Mouse (Mus musculus) left cerebral cortex, postnatal 4 days (tissue): ENCODE measurements at regions not wholly inside any gene's neighbourhood (a gene's known extent, or its start where the extent isn't known, plus 50 kb on each side); places are given as distances from the start of the nearest gene placed in this dataset.
"Not testable (repeated sequence)": the region's sequence is repeated elsewhere in the genome, so short reads cannot be mapped to it uniquely, and the experiment has no call there.

Experiments used
- DNase-seq: peaks from one replicate; pipeline ENCODE4 v3.0.0-alpha.2; 2022
- intact Hi-C: fragments of 180-260 bp; cut with DNase I; formaldehyde crosslinking; loops from one replicate; pipeline ENCODE4 v1.15.1; 2025

DNA sequence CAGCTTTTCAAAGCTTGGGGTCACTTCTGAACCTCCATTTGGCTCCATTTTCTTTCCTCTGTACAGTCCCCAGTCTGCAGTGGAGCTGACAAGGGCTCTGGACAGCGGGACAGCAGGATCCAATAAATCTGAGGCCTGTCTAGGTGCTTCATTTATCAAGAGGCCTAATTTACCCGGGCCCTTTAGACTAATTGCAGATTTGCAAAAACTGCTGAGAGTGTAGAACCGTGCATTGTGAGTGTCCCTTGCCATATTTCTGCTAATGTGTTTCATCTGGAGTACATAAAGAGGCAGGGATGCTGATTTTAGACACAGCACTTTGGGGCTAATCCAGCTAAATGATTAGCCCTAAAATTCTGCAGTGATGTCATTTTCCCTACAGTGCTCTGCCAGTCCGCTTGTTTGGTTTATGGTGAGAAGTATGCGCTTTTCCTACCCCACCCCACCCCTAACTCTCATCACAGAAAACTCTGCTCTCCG lies 523.1 kb downstream of the Bnc2 start:
- DNase-seq = no peak
- intact Hi-C loops = no loop called here

DNA sequence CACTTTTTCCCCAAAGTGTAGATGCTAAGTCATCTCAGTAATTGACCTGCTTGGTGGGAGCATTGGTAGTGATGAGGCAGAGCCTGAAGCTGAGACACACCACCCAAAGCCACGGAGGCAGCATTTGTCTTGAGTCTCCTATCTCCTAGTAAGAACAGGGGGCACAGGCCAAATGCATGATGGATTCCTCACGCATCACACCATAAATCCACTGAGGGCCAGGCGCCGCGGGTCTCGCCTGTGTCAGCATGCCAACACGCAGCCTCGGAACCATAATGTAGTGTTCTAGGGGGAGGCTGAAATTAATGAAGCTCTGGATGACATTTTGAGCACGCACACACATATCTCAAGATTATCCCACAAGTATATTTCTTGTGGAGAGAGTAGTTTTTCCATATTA lies 521.5 kb downstream of the Bnc2 start:
- intact Hi-C loops = no loop called here
- DNase-seq = no peak

DNA sequence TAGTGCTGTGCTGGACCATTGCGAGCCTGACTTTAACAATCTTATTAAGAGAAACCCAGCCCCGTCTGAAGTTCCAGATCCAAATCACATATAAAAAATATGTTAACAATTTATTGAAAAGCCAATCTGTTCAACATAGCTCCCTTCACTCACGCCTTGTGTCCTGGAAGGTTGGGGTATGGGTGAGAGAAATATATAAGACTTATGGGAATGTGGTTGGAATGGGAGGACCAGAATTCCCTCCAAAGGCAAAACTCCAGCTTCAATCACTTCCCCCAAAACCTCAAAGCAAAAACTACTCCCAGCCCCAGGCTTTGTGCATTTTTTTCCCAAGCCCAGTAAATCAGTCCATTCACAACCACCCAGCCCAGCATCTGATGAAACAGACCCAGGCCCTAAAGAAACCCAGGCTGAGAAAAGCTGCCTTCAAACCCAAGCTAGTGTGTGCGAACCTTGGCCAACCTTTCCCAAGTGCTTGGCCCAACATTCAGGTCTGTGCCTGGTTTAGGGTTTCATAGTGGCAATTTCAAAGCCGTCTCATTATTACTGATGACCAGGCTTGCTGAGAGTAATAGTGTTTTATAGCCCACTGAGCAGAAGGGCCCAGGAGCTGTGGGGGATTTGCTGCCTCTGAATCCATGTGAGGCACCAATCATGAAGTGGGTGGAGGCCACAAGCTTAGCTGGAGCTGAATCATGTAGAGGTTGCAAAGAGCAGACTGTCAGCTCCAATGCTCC lies 517.0 kb downstream of the Bnc2 start:
- intact Hi-C loops = no loop called here
- DNase-seq = no peak

DNA sequence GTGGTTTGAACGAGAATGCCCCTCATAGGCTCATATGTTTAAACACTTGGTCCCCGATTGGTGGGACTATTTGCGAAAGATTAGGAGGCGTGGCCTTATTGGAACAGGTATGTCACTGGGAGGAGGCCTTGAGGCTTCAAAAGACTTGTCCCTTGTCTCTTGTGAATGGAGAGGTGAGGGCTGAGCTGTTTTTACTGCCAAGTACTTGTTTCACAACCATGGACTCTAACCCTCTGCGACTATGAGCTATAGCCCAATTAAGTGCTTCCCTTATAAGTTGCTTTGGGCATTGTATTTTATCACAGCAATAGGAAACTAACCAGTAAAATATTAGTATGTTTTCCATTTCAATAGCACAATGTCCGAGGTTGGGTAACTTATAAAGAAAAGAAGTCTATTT lies 511.7 kb downstream of the Bnc2 start:
- DNase-seq = no peak
- intact Hi-C loops = no loop called here

DNA sequence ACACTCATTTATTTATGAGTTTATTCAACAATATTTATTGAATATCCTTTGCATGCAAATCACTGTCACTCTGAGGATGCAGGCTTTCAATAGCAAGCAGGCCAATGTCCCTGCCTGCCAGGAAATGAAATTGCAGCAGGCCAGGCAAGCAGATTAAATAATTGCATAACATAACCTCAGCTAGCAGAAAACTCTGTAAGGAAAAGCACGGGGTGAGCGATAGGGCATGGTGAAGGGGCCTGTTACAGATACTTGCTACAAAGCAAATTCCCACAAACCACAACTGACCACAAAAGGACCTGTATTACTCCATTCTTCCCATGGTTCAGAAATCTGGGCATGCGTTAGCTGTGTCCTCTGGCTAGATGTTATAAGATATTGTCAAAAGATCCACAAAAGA lies 509.8 kb downstream of the Bnc2 start:
- intact Hi-C loops = no loop called here
- DNase-seq = no peak

DNA sequence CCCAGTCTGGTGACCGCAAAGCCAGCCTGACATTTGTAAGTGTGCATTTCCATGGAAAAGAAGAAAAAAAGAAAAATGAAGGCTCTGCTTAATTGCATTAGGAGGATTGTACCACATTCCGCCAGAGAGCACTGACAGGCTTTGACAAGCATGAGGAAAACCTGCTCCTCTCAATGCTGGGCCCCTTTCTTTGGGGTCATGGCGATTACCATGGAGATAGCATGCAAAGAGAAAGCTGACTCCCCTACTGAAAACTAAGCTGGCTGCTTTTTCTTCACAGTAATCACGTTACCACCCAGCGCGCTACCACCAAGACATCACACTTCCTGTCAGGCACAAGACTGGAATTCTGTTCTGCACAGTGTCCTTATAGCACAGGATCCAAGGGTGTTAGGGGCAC lies 502.2 kb downstream of the Bnc2 start:
- peak; percentile 16 for DNase-seq
- intact Hi-C loops = no loop called here

DNA sequence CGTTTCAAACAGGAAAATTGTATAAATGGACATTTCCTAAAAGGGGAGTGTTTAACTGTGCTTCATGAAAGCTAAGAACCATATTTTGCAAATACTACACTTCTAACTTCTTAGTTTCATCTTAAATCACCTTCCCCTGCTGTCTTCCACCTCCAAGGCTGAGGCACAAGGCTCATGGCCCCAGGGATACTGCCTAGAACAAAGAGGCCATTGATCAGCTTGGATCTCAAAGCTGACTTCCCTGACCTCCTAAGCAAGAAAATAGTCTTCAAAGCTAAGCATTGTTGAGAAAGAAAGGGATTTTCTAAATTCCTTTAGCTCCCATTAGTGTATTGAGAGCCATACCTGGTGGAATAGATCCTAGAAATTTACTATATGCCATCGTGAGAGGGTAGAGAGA lies 501.6 kb downstream of the Bnc2 start:
- intact Hi-C loops = no loop called here
- no peak for DNase-seq

DNA sequence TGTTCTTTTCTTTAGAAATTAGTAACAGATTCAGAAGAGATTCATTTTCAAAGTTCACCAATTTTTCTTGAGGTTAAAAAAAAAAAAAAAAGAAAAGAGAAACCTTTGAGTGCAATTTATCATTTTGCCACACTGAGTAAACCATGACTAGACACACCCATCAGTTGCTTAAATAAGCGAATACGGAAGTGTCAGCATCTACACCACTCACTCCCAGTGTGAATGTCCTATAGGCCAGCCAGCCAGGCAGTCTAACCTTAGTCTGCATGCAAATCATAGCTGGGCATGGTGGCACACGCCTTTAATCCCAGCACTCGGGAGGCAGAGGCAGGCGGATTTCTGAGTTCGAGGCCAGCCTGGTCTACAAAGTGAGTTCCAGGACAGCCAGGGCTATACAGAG lies 498.6 kb downstream of the Bnc2 start:
- DNase-seq, intact Hi-C loops: not testable (repeated sequence)

DNA sequence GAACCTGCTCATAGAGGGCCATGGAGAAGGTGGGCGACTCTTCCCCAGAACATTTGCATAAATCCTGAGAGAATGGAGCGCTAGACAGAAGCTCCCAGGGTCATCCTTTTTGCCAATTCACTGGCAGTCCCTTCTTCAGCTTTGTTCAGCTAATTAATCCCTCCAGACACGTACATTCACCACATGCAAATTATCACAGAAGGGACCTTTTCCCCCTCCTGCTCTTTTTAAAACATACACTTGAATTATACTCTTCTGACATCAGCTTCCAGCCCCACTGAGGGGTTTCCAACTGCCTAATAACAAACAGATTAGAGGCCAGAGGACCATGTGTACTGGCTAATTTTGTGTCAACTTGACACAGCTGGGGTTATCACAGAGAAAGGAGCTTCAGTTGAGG lies 497.2 kb downstream of the Bnc2 start:
- no peak for DNase-seq
- intact Hi-C loops = no loop called here

DNA sequence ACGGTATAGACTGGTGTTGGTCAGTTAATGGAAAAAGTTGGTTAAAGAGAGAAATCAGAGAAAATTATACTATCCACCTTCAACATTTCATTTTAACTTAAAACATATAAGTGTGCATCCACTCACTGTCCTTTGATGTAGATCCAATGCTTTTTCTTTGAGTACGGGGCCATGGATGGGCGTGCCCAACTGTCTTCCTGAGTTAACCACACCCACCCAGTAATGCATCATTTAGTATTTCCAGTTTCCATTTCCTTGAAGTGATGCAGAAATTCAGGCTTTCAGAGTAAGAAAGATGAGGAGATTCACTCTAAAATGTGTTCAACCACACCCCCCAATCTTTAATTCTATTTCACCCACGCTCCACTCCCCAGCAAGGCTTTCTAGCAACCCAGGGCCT lies 490.6 kb downstream of the Bnc2 start:
- no peak for DNase-seq
- intact Hi-C loops = no loop called here

DNA sequence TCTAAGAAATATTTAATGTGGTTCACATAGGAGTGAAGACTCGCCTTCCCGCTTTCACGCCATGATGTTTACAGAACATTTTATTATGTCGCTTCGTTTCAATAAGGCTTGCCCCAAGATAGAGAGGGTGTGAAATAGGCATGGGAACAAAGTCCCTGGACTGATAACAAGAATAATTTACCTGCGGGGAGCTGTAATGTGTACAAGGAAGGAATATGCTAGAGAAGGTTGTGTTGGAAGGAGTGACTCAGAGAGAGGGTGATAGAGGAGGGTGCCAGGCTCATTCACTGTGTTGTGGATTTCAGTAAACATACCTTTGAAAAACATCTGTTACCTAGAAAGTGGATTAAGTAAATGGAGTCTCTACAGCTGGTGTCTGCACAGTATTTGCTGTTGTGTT lies 490.2 kb downstream of the Bnc2 start:
- DNase-seq = no peak

DNA sequence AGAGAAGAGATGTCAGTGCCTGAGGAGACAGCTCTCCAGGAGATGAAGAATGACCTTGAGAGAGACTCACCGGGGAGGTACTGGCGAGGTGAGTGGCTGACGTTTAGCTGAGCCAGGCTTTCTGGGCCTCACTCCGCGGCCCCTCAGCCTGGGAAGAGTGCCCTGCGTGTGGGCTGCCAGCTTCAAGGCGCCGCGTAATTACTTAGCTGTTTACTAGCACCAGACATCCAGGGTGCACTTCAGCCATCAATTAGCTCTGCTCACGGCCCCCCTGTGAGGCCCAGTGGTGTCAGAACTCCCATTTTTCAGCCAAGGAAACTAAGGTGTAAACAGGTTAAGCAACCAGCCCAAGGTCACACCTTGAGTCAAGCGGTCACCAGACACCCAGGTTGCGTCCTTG lies 485.8 kb downstream of the Bnc2 start:
- DNase-seq = no peak
- intact Hi-C loops = no loop called here

More for the DNA sequence above, 490.2 kb downstream of the Bnc2 start:
- intact Hi-C loops = no loop called here

DNA sequence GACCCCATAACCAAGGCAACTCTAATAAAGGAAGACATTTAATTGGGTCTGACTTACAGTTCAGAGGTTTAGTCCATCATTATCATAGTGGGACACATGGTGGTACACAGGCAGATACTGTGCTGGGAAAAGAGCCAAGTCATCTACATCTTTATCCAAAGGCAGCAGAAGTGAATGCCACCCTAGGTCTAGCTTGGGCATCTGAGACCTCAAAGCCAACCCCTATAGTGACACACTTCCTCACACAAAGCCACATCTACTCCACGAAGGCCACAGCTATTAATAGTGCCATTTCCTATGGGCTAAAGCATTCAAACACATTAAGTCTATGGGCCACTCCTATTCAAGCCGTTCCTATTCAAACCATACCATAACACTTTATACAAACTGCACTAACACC lies 483.8 kb downstream of the Bnc2 start:
- intact Hi-C loops = no loop called here

DNA sequence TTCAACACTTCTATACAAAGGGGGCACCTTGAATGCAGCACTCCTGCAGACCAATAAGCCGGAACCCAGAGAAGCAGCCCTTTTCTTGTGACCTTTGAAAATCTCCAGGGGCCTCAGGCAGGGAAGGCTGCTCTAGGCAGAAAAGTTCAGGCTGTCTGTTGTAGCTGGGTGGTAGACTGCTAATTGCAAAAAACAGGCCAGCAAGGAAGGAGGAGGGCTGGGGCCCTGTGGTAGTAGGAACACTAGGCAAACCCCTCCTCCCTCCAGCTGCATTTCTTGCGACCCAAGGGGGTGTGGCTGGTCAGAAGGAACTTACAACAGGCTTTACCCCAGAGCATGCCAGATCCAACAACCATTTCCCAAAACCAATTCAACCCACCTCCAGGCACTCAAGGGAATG lies 482.8 kb downstream of the Bnc2 start:
- no peak for DNase-seq
- intact Hi-C loops = no loop called here

More for the DNA sequence above, 483.8 kb downstream of the Bnc2 start:
- DNase-seq = no peak

DNA sequence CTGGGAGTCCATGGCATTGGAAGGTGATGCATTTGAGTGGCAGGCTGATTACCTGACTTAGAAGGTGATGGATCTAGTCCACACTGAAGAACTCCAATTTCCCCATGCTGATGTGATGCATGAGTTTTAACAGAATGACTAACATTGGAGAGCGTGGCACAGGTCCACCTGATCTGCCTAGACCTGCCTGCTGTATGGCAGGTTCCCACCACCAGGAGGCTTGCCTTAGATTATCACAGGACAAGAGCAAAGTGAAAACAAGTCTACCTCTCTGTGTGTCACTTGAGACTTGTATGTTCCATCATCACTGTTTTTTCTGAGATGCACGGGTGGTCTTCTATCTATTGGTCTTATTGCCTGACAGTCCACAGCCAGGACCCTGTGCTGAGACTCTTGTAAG lies 478.3 kb downstream of the Bnc2 start:
- intact Hi-C loops = loop anchor here (5.0 kb wide), 1 partner anchor 481 kb away; the partner anchor contains the start of gene Bnc2
- no peak for DNase-seq

DNA sequence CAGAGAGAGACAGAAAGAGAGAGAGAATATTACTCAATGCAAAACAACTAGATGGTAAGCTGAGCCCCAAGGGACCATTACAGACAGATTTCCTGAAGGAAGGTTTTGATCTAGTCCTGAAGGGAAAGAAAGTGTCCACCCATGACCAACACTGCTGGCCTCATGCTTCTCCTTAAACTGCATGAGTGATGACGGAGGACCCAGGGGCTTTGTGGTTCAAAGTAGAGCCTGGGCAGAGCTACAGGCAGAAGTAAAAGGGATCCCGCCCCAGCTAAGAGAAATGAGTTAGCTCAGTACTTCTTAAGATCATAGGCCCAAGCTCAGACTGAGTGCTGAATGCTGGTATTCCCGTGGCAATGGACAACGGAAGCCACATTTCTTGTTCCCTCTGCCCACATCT lies 476.9 kb downstream of the Bnc2 start:
- no peak for DNase-seq
- intact Hi-C loops = loop anchor here (5.0 kb wide), 1 partner anchor 479 kb away; the partner anchor contains the start of gene Bnc2

DNA sequence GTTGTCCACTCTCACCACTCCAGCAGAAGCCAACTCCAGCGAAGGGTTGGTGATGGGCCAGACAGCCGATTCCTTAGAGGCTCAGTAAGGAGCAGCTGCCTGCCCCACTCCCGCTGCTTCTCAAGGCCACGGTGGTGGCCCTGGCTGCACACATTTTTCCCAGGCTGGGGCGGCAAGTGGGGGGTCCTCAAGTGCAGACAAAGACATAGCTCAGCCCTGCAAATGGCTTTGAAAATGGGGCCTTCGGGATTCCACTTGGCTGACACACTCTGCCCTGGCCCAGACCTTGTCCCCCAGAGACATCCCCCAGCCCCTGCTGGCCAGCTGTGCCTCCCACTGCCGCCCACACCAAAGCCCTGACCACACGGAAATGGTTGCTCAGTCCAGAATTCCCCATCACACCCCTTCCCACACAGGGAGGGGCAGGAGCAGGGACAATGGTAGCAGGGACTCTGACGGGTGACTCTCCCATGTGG lies 475.9 kb downstream of the Bnc2 start:
- intact Hi-C loops = loop anchor here (5.0 kb wide), 1 partner anchor 478 kb away; the partner anchor contains the start of gene Bnc2
- DNase-seq = peak; percentile 34

DNA sequence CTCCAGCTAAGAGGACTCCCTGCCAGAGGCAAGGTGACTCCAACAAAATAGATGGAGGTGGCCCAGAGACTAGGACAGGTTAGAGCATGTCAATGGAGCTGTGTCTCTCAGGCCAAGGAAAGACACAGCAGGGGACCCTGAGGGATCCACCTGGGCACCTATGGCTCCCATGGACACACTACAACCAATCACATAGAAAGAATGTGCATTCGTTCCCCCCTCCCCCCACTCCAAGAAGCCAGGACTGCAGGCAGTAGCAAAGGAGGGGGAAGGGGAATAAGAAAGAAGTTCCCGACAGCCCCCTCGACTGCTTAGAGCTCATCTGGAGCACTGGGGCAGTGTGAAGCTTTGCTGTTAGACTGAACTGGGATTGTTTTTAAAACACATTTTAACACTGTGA lies 474.1 kb downstream of the Bnc2 start:
- intact Hi-C loops = no loop called here
- no peak for DNase-seq

DNA sequence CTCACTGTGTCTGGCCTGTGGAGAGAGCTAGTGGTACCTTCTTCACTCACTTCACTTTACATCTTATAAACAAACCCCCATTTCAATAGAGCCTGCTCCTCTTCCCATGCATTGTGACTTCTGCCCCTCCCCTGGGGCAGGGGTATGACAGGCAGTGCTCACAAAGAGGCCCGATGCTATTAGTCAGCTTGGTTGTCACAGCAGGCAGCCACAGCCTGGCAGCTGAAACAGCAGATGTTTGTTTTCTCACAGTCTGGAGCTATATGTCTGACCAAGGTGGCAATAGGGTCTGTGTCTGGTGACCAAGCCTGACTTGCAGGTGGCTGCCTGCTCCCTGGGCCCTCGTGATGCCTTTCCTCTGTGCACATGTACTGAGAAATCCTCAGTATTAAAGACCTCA lies 472.8 kb downstream of the Bnc2 start:
- intact Hi-C loops = no loop called here
- DNase-seq = peak; percentile 60

DNA sequence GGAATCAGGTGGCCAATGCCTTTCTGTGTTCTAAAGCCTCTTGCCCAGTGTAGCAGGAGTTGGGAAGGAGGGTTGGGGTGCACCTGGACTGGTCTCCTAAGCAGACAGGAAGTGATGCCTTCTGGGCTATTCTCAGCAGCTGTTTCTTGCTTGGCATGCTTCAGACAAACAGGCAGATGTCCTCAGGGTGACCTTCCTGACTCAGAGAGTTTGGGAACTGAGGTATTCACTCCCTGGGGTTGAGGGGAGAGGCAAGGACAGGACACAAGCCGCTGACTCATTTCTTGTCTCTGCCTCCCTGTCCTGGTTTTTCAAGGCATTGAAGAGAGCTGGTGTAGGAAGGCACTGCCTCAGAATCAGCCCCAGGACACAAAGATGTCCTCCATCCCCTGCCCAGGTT lies 471.4 kb downstream of the Bnc2 start:
- no peak for DNase-seq
- intact Hi-C loops = no loop called here

DNA sequence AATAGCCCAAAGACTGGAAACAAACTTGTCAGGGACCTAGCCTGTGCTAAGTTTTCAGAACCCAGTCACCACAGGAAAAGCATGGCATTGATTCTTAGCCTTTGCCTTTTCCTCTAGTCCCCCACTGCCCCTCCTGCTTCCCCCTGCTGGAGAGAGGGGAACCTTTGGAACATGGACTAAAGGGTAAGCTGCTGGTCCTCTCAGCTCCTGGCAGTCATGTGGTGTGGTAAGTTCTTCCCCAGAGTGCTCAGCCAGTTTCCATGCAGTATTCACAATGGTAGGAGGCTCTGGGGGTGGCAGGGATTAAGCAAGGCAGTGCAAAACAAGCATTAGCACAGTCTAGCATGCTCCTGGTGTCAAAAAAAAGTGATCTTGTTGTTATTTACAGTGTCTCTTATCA lies 470.3 kb downstream of the Bnc2 start:
- no peak for DNase-seq
- intact Hi-C loops = no loop called here

DNA sequence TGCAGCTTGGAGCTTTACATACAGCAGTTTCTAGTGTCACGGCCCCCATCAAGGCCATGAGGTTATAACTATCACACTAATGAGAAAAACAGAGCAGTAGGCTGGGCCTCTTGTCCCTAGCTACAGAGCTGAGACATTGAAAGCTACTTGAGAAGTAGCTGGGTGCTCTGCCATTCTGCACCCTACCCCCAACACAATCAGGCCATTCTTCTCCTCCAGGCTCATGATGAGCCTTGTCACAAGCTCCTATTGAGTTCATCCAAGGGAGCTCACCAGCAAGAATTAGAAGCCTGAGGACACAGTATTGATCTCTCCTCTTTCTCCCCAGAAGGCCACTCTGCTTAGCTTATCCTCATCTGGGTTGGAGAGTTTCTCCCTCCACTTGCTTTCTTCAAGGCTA lies 466.9 kb downstream of the Bnc2 start:
- intact Hi-C loops = no loop called here
- no peak for DNase-seq

DNA sequence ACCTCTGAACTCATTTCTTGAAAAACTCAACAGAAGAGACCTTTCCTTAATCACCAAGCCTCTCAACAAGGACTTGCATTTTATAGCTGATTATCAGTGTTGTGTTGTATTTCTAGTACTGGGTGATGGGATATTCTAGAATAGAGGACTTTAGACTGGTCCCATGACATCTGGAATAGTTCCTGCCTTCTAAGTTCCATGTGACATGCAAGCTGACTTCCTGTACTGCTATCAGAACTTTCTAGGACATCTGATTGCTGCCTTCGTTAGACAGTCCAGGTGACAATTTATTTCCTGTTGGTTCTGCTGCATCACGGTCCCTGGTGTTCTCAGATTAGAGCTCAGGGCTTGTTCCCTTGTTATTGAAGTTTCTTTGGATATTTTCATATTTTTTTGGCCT lies 465.5 kb downstream of the Bnc2 start:
- no peak for DNase-seq
- intact Hi-C loops = no loop called here
